Mouse (Mus musculus): ENCODE data around the gene Foxg1. TPM values are rescaled to one million over a fixed set of nuclear protein-coding genes. Genes with fewer than 3 reads are reported as not detected.
A peak's percentile ranks its signal among the peaks of the same experiment; 100 is the strongest.

Gene Foxg1
- polyA plus RNA-seq, 1 experiment from 2014 or later: not detected

DNA sequence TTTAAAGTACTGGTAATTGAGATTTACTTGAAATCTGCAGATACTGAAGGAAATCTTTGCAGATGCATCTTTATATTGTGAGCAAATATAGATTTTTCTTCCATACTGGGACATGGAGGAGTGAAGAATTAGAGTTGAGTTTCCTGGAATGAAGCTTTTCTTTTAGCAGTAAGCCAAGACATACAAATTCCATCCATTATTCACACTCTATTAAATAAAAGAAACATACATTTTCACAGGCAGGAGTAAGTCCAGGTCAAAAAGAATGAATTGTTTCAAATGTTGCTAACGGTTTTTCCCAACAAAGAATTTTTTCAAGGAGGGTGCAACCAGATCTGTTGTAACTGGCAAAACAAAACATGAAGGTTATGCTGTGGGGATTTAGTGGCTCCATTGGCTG is 17.2 kb downstream of the Foxg1 start:
- WGBS (ENCODE audit: insufficient replicate concordance): 8% methylated on average over 1 of the region's 1 CpGs
- Histone ChIP-seq H3K9ac (replicated peaks) (no peak overlapping the region), H3K4me1 (ENCODE audit: insufficient read depth) (no peaks in the 10 kb centered on the region), H3K4me2 (ENCODE audit: low read depth, low read length) (no peak overlapping the region), H3K9me3 (ENCODE audit: low read length) (no peaks in the 10 kb centered on the region), H3K27me3 (ENCODE audit: insufficient read depth, low read length) (peaks cover 46% of the 10 kb centered on the region), H3K4me3 (ENCODE audit: low read depth, low read length) (no peak overlapping the region), H3K36me3 (replicated peaks; ENCODE audit: insufficient read depth, low read length) (no peaks in the 10 kb centered on the region), H3K27ac (ENCODE audit: low read depth) (no peak overlapping the region)
- DNase-seq (no peak), ATAC-seq (no peak)
- no peak for TF ChIP-seq EP300 (IDR thresholded peaks at IDR 0.05; ENCODE audit: low read depth)
- TF ChIP-seq CTCF (IDR thresholded peaks at IDR 0.05; ENCODE audit: low read depth): no peak

DNA sequence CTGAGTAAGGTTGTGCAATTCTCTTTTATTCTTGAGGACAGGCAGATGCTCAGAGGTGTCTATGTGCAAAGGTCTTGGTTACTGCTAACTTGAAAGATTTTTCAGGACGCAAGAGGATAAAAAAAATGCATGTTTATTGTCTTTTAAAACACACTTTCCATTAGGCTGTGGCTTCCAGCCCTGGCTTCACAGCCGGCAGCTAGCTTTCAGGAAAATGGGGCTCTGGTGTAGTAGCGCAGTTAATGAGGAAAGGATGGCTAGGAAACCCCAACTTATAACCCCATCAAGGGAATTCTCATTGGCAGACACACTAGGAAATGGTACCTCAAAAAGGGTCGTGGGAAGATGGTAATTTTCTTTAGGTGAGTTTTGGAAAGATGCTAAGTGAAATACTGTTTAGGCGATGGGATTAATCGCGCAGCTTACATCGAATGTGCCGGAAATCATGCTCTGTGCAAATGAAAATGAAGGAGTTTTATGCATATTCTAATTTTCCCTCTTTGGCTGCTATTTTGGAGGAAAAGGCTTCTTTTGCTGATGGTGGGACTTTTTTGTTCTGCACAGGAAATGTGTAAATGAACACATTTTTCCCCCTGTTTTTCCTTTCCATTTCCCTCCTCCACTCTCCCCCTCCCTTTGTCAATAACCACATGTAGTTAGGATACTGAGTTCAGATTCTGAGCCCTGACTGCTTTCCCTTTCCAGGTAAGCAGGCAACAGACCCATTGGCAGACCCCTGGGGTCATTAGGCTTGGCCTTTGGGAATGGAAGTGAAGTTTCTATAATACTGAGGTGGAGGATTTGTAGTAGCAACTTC is 17.8 kb downstream of the Foxg1 start:
- TF ChIP-seq EP300 (IDR thresholded peaks at IDR 0.05; ENCODE audit: low read depth) (no peak), CTCF (IDR thresholded peaks at IDR 0.05; ENCODE audit: low read depth) (no peak)
- Histone ChIP-seq H3K4me1 (ENCODE audit: insufficient read depth) (no peaks in the 10 kb centered on the region), H3K4me2 (ENCODE audit: low read depth, low read length) (no peak overlapping the region), H3K9me3 (ENCODE audit: low read length) (no peaks in the 10 kb centered on the region), H3K27ac (ENCODE audit: low read depth) (no peak overlapping the region), H3K27me3 (ENCODE audit: insufficient read depth, low read length) (peaks cover 42% of the 10 kb centered on the region), H3K9ac (replicated peaks) (no peak overlapping the region), H3K36me3 (replicated peaks; ENCODE audit: insufficient read depth, low read length) (no peaks in the 10 kb centered on the region), H3K4me3 (ENCODE audit: low read depth, low read length) (no peak overlapping the region)
- DNase-seq (no peak), ATAC-seq (no peak)
- WGBS (ENCODE audit: insufficient replicate concordance): 4% methylated on average over 9 of the region's 9 CpGs

DNA sequence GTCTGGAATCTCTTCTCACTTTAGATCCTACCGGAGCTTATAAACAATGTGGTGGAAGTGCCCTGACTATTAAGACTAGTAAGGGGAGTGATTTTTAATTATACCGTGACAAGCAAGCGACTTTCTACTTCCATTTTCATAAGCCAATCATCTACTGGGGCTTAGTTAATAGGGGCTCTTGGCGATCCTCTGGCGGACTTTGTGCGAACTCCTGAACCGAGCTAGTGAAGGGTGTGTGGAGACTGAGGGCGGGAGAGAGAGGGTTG is 18.3 kb downstream of the Foxg1 start:
- H3K9ac ChIP-seq (replicated peaks): no peak overlapping the region
- under 1% methylated on average over 8 of the region's 8 CpGs for WGBS (ENCODE audit: insufficient replicate concordance)
- no peak overlapping the region for H3K4me3 ChIP-seq (ENCODE audit: low read depth, low read length)

DNA sequence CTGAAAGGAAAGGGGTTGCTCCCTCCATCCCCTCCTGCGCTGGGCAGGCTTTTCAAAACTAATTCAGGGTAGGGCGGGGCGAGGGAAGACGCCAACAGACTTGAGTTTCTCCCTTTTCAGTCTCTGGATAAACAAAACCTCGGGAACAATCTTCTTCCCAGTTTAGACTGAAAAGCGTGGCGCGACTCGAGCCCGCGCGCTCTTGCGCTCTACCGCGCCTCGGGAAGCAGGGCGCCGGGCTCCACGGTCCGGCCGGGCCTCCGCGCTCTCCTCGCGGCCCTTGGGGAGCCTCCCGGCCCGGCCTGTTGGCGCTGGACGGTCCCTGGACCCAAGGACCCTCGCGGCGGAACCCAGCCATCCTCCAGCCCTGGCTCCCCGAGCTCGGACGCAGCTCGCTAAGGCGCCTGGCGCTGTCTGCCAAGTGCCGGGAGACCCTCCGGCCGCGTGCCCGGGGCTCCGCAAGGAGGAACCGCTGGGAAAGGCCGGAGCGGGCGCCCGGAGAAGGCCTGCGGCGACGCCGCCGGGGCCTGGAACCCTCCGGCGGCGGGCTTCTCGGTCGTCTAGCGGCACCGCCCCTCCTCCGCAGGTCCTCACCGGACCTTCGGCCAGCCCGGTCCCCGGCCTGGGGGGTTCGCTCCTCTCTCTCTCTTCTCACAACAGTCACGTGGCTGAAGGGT is 18.8 kb downstream of the Foxg1 start:
- no peaks in the 10 kb centered on the region for H3K36me3 ChIP-seq (replicated peaks; ENCODE audit: insufficient read depth, low read length)
- H3K4me3 ChIP-seq (ENCODE audit: low read depth, low read length): no peak overlapping the region
- no peak overlapping the region for H3K9ac ChIP-seq (replicated peaks)
- H3K9me3 ChIP-seq (ENCODE audit: low read length): no peaks in the 10 kb centered on the region
- no peak for DNase-seq
- no peaks in the 10 kb centered on the region for H3K4me1 ChIP-seq (ENCODE audit: insufficient read depth)
- no peak for ATAC-seq
- peaks cover 42% of the 10 kb centered on the region for H3K27me3 ChIP-seq (ENCODE audit: insufficient read depth, low read length)
- H3K27ac ChIP-seq (ENCODE audit: low read depth): no peak overlapping the region
- WGBS (ENCODE audit: insufficient replicate concordance): under 1% methylated on average over 61 of the region's 68 CpGs
- no peak for TF ChIP-seq CTCF (IDR thresholded peaks at IDR 0.05; ENCODE audit: low read depth)
- TF ChIP-seq EP300 (IDR thresholded peaks at IDR 0.05; ENCODE audit: low read depth): no peak
- peak overlapping the region; percentile 1; the same call in 1 of the 2 replicates for H3K4me2 ChIP-seq (ENCODE audit: low read depth, low read length)

More for the DNA sequence above, 18.3 kb downstream of the Foxg1 start:
- Histone ChIP-seq H3K4me2 (ENCODE audit: low read depth, low read length) (peak overlapping the region; percentile 1; the same call in 1 of the 2 replicates), H3K9me3 (ENCODE audit: low read length) (no peaks in the 10 kb centered on the region), H3K4me1 (ENCODE audit: insufficient read depth) (no peaks in the 10 kb centered on the region), H3K27ac (ENCODE audit: low read depth) (no peak overlapping the region), H3K36me3 (replicated peaks; ENCODE audit: insufficient read depth, low read length) (no peaks in the 10 kb centered on the region), H3K27me3 (ENCODE audit: insufficient read depth, low read length) (peaks cover 42% of the 10 kb centered on the region)
- ATAC-seq (no peak), DNase-seq (no peak)
- no peak for TF ChIP-seq CTCF (IDR thresholded peaks at IDR 0.05; ENCODE audit: low read depth)
- no peak for TF ChIP-seq EP300 (IDR thresholded peaks at IDR 0.05; ENCODE audit: low read depth)

DNA sequence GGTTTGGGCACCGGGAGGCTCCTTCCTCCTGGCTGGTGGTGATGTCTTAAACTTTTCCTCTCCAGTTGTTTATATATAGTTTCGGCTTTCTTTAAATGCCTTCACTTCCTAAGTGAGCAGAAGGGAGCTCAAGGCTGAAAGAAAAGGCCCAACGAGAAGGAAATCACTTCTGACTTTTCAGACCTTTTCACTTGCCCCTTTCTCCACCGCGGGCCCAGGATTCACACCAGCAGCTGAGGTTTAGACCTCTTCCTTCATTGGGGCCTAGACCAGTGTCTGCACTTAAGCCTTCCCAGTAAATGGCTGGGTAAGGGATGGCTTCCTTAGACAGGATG is 19.3 kb downstream of the Foxg1 start:
- ATAC-seq (no peak), DNase-seq (no peak)
- WGBS (ENCODE audit: insufficient replicate concordance): 0% methylated on average over 5 of the region's 5 CpGs
- Histone ChIP-seq H3K4me2 (ENCODE audit: low read depth, low read length) (no peak overlapping the region), H3K4me1 (ENCODE audit: insufficient read depth) (no peaks in the 10 kb centered on the region), H3K4me3 (ENCODE audit: low read depth, low read length) (no peak overlapping the region), H3K36me3 (replicated peaks; ENCODE audit: insufficient read depth, low read length) (no peaks in the 10 kb centered on the region), H3K27ac (ENCODE audit: low read depth) (no peak overlapping the region), H3K27me3 (ENCODE audit: insufficient read depth, low read length) (peaks cover 39% of the 10 kb centered on the region), H3K9ac (replicated peaks) (no peak overlapping the region), H3K9me3 (ENCODE audit: low read length) (no peaks in the 10 kb centered on the region)
- TF ChIP-seq CTCF (IDR thresholded peaks at IDR 0.05; ENCODE audit: low read depth) (no peak), EP300 (IDR thresholded peaks at IDR 0.05; ENCODE audit: low read depth) (no peak)

DNA sequence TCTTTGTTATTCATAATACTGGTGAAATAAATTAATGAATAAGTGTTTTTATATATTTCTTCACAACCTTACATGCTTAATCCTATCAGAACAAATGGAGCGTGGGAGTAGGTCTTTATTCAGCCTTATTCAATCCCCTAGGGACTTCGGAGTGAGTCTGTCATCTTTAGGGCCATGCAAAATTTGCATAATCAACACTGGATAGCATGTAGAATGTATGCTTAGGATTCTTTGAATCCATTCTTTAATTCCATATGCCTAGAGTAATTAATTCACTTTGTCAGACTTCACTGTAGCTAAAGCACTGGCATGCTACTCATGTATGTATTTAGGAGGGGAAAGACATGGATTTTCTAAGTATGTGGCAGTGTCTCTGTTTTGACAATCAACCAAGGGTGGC is 27.4 kb downstream of the Foxg1 start:
- no peak overlapping the region for H3K4me3 ChIP-seq (ENCODE audit: low read depth, low read length)
- H3K9ac ChIP-seq (replicated peaks): no peak overlapping the region
- no peak for DNase-seq
- no peaks in the 10 kb centered on the region for H3K9me3 ChIP-seq (ENCODE audit: low read length)
- 73% methylated on average over 2 of the region's 2 CpGs for WGBS (ENCODE audit: insufficient replicate concordance)
- no peak overlapping the region for H3K4me2 ChIP-seq (ENCODE audit: low read depth, low read length)
- H3K27ac ChIP-seq (ENCODE audit: low read depth): no peak overlapping the region
- H3K36me3 ChIP-seq (replicated peaks; ENCODE audit: insufficient read depth, low read length): no peaks in the 10 kb centered on the region
- ATAC-seq: no peak
- H3K27me3 ChIP-seq (ENCODE audit: insufficient read depth, low read length): no peaks in the 10 kb centered on the region
- TF ChIP-seq EP300 (IDR thresholded peaks at IDR 0.05; ENCODE audit: low read depth): no peak
- no peak for TF ChIP-seq CTCF (IDR thresholded peaks at IDR 0.05; ENCODE audit: low read depth)
- H3K4me1 ChIP-seq (ENCODE audit: insufficient read depth): no peaks in the 10 kb centered on the region

All from liver, postnatal 0 days (tissue).